In the genomic region with DNA sequence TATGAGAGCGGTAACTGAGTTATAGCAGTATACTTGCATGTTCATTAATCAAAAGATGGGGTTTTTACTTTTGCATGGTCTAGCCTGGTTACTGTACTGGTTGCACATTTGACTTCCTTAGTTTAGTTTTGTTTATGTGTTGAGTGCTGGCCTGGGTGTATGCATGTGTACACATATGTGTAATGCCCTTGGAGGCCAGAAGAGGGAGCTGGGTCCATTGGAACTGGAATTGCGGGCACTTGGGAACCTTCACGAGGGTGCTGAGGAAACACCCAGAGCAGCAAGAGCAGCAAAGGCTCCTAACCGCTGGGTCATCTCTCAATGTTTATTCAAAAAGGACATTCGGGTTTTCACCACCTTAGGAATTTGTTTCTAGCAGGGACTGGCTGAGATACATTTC, we compare ENCODE assay signal across 8 mouse cellular contexts.
DNase-seq lines count a peak whose midpoint lies in the region; ATAC-seq and TF ChIP-seq lines count a peak whose summit lies in the region.

No protein-coding gene starts in this region.

- peak; percentile 88; the same call in 1 of the 2 replicates for ATAC-seq in common myeloid progenitor, adult 5-6 weeks (replicated peaks; ENCODE audit: low read depth, poor library complexity, severe bottlenecking)

- no peak for TF ChIP-seq POLR2A in lung, adult 2 months (IDR thresholded peaks at IDR 0.05; ENCODE audit: borderline replicate concordance, extremely low read depth, low read depth, low read length)

- TF ChIP-seq CTCF in lung, adult 2 months (IDR thresholded peaks at IDR 0.05; ENCODE audit: insufficient read depth, low read length): peak; percentile 73

- intact Hi-C loops in gastrocnemius, postnatal 36 days (cut with DNase I): no loop called here

- DNase-seq in gastrocnemius, adult 18-20 months (ENCODE audit: low spot score): peak; percentile 8
- DNase-seq in gastrocnemius, postnatal 36 days: no peak
- peak; percentile 24 for DNase-seq in right cerebral cortex, postnatal 4 days
- no peak for DNase-seq in right cerebral cortex, adult 18-20 months
- peak; percentile 25 for DNase-seq in lung, adult 2 months
- DNase-seq in T-cell, adult 2 months (ENCODE audit: low spot score): no peak
- no peak for DNase-seq in left cerebral cortex, adult 8-10 months (ENCODE audit: low spot score in 2 of 2)

- no peak overlapping the region for H3K4me3 ChIP-seq in lung, adult 2 months (replicated peaks; ENCODE audit: extremely low read depth, low read depth, low read length)

- no peaks in the 10 kb centered on the region for H3K4me1 ChIP-seq in lung, adult 2 months (ENCODE audit: control insufficient read depth, insufficient read depth, low read length)

- 69% methylated on average over 5 of the region's 5 CpGs for WGBS in lung, adult 2 months

Comparison
In these comparisons a context has a peak if more than half of its experiments do, and no peak if none do; other contexts are left out.
1. DNase-seq: peak in gastrocnemius, adult 18-20 months (single experiment), right cerebral cortex, postnatal 4 days (single experiment) and lung, adult 2 months (single experiment); none in gastrocnemius, postnatal 36 days (0 of 2), right cerebral cortex, adult 18-20 months (single experiment), T-cell, adult 2 months (single experiment) and left cerebral cortex, adult 8-10 months (0 of 2).